Mouse (Mus musculus): ENCODE measurements around the gene Lrfn1. TPM values are rescaled to one million over a fixed set of nuclear protein-coding genes. Genes with fewer than 3 reads are reported as not detected.

The Lrfn1 gene
- polyA plus RNA-seq, 1 experiment from 2014 or later, result 9.2 TPM

DNA sequence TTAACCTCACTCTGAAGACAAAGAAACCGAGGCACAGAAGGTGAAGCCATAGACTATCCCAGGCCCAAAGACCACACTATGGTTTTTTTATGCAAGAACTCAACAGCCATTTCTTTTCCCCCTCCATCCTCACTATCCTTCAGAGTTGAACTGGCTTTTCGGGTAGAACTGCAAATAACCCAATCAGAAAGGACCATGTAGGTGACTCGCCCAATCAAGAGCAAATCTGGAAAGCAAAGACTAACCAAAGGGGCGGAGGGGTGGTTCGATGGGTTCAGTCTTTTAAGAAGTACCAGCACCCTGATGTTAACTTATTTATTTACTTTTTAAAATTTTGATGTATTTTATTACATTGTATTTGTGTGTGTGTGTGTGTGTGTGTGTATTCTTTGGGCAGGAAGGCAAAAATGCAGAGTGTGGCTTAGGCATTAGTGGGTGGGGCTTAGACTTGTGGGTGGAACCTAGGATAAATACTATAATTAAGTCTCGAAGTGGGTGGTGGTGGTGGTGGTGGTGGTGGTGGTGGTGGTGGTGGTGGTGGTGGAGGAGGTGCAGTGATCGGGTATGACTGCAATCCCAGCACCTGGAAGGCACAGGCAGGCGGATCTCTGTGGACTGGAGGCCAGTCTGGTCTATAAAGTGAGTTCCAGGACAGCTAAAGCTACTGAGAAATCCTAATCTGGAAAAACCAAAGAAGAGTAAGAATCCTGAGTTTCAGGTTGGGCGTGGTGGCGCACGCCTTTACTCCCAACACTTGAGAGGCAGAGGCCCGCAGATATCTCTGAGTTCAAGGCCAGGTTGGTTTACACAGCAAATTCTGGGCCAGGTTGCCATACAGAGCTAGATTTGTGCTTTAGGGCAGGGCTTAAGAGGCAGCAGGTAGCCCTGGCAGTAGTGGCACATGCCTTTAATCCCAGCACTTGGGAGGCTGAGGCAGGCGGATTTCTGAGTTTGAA is 3.6 kb upstream of the Lrfn1 start:
- H3K4me3 ChIP-seq, result no peak overlapping the region
- H3K9ac ChIP-seq (replicated peaks), result no peak overlapping the region
- no peaks in the 10 kb centered on the region for H3K36me3 ChIP-seq
- peaks cover 15% of the 10 kb centered on the region for H3K27me3 ChIP-seq
- H3K27ac ChIP-seq (replicated peaks), result no peak overlapping the region
- peaks cover 21% of the 10 kb centered on the region for H3K4me1 ChIP-seq
- 75% methylated on average over 12 of the region's 13 CpGs for WGBS
- H3K9me3 ChIP-seq, result no peaks in the 10 kb centered on the region
- H3K4me2 ChIP-seq (replicated peaks), result no peak overlapping the region
- ATAC-seq (ENCODE audit: low FRiP score, low read depth), result no peak

DNA sequence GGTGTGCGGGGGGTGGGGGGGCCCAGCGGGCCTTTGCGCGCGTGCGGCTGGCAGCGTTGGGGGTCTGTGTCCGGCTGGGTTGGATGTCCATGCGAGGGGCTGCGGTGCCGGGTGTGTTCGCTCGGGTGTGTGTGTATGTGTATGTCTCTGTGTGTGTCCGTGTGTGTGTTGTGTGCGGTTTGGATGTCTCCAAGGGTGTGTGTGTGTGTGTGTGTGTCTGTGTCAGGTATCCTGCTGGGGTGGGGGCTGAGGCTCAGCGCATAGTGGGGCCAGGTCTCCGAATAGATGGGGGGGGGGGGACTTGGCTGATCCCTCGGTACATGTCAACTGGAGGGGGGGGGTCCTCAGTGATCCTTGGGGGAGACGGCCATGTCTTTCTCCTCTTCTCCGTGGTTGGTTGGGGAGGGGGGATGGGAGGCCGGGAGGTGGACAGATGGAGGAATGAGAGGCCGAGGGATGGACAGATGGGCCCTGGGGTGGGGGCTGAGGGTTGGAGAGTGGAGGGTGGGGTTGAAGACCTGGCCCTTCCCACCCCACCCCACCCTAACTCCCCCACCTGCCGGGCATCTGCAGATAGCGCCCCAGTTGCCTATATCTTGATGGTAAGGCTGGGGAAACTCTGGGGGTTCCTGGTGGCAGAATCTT is 703 bp downstream of the Lrfn1 start:
- peaks cover 18% of the 10 kb centered on the region for H3K4me1 ChIP-seq
- peak overlapping the region; percentile 90 for H3K4me2 ChIP-seq (replicated peaks)
- H3K36me3 ChIP-seq, result peaks cover 15% of the 10 kb centered on the region; the same call in 1 of the 2 replicates
- H3K9ac ChIP-seq (replicated peaks), result peak overlapping the region; percentile 94
- H3K9me3 ChIP-seq, result no peaks in the 10 kb centered on the region
- 6% methylated on average over 15 of the region's 24 CpGs for WGBS
- peak; percentile 48 for ATAC-seq (ENCODE audit: low FRiP score, low read depth)
- H3K4me3 ChIP-seq, result peak overlapping the region; percentile 88
- no peaks in the 10 kb centered on the region for H3K27me3 ChIP-seq
- H3K27ac ChIP-seq (replicated peaks), result peak overlapping the region; percentile 63

DNA sequence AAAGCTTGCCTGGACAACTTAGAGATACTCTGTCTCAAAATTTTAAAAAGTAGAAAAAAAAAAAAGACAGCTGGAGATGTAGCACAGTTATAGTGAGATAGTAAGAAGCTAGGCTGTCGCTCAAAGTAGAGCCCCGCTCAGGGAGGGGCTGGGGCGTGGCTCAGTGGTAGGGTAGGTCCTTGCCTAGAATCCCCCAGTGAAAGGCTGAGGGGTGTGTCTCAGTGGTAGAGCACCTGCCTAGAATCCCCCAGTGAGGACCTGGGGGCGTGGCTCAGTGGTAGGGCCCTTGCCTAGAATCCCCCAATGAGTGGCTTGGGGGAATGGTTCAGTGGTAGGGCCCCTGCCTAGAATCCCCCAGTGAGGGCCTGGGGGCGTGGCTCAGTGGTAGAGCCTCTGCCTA is 8.6 kb downstream of the Lrfn1 start:
- no peak overlapping the region for H3K9ac ChIP-seq (replicated peaks)
- H3K4me3 ChIP-seq, result no peak overlapping the region
- peaks cover 60% of the 10 kb centered on the region for H3K36me3 ChIP-seq
- no peak overlapping the region for H3K27ac ChIP-seq (replicated peaks)
- 97% methylated on average over 4 of the region's 5 CpGs for WGBS
- peaks cover 7% of the 10 kb centered on the region; the same call in 1 of the 2 replicates for H3K27me3 ChIP-seq
- 0 out of 2 replicates have a peak, but pooled peaks cover 7% of the 10 kb centered on the region for H3K4me1 ChIP-seq
- no peaks in the 10 kb centered on the region for H3K9me3 ChIP-seq
- no peak overlapping the region for H3K4me2 ChIP-seq (replicated peaks)
- ATAC-seq (ENCODE audit: low FRiP score, low read depth), result no peak

DNA sequence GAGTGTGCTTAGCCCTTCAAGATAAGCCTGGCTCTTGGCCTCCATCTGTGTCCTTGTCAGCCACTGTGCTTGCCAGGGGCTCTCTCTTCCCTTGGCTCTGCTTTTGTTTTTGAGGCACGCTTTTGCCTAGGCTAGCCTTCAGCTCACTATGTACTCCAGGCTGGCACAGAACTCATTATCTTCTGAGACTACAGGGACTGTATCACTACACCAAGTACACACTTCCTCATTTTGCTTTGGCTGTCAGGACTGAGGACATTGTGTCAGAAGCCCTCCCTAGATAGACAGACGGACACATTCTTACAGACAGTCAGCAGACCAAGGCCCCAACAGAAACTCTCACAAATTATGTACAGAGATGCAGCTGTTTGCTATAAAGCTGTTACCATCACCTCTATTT is 11.0 kb downstream of the Lrfn1 start:
- Histone ChIP-seq H3K27me3 (peaks cover 31% of the 10 kb centered on the region), H3K36me3 (peaks cover 56% of the 10 kb centered on the region), H3K4me1 (peaks cover 20% of the 10 kb centered on the region), H3K27ac (replicated peaks) (no peak overlapping the region), H3K9ac (replicated peaks) (no peak overlapping the region), H3K9me3 (no peaks in the 10 kb centered on the region), H3K4me3 (no peak overlapping the region), H3K4me2 (replicated peaks) (no peak overlapping the region)
- ATAC-seq (ENCODE audit: low FRiP score, low read depth), result no peak
- WGBS, result 96% methylated on average over 2 of the region's 2 CpGs

DNA sequence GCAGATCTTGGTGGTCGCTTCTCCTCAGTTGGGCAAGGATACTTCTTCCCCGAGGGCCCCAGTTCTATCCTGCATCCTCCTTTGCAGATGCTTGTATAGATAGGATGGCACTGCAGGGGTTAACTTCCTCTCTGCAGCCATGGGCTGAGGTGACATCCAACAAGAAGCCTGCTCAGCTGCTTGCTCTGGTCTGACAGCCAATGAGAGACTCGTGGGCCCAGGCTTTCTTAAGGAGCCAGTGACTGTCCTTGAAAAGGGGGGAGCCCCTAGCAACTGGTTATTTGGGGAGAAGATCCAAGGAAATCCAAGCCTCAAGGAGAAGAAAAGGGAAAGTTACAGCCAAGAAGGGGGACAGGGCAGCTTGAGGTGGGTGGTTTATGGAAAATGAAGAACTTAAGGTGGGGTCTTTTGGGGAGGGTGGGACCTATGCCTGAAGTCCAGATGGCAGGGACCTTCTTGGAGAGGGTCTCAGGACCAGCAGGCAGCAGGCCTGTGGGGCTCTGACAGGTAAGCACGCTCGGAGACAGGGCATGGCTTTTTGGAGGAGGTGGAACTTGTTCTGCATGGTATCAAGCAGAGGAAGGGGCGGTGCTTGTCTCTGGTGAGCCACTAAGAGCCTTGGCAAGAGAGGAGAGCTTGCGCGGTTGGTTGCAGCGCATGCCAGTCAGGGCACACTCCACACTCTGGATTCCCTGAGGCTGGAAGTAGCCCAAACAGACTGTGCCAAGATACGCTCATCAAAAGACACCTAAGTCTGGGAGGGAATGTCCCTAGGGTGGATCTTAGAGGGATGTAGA is 12.8 kb downstream of the Lrfn1 start:
- H3K36me3 ChIP-seq, result peaks cover 37% of the 10 kb centered on the region
- H3K9ac ChIP-seq (replicated peaks), result no peak overlapping the region
- no peak overlapping the region for H3K27ac ChIP-seq (replicated peaks)
- peaks cover 42% of the 10 kb centered on the region for H3K27me3 ChIP-seq
- peak overlapping the region; percentile 19; the same call in 1 of the 2 replicates for H3K4me2 ChIP-seq (replicated peaks)
- no peaks in the 10 kb centered on the region for H3K9me3 ChIP-seq
- peaks cover 20% of the 10 kb centered on the region for H3K4me1 ChIP-seq
- WGBS, result 74% methylated on average over 9 of the region's 10 CpGs
- ATAC-seq (ENCODE audit: low FRiP score, low read depth), result 0 out of 2 replicates have a peak, but pooled peaks have one; percentile 10
- peak overlapping the region; percentile 14; the same call in 1 of the 2 replicates for H3K4me3 ChIP-seq

DNA sequence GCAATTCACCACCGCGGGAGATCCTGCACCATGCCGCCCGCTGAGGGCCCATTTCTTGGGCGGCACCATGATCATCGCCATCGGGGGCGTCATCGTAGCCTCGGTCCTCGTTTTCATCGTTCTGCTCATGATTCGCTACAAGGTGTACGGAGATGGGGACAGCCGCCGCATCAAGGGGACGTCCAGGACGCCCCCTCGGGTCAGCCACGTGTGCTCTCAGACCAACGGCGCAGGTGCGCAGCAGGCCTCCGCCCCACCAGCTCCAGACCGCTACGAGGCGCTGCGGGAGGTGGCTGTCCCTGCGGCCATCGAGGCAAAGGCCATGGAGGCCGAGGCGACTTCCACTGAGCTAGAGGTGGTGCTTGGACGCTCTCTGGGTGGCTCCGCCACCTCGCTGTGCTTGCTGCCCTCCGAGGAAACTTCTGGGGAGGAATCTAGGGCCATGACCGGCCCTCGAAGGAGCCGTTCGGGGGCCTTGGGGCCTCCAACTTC is 15.0 kb downstream of the Lrfn1 start:
- H3K27me3 ChIP-seq, result peaks cover 42% of the 10 kb centered on the region
- peaks cover 18% of the 10 kb centered on the region for H3K36me3 ChIP-seq
- 13% methylated on average over 40 of the region's 40 CpGs for whole genome bisulfite sequencing
- peak overlapping the region; percentile 54 for H3K9ac ChIP-seq (replicated peaks)
- ATAC-seq (ENCODE audit: low FRiP score, low read depth), result peak; percentile 16; the same call in 1 of the 2 replicates
- H3K4me2 ChIP-seq (replicated peaks), result peak overlapping the region; percentile 62
- peaks cover 20% of the 10 kb centered on the region for H3K4me1 ChIP-seq
- H3K27ac ChIP-seq (replicated peaks), result no peak overlapping the region
- no peaks in the 10 kb centered on the region for H3K9me3 ChIP-seq
- peak overlapping the region; percentile 44 for H3K4me3 ChIP-seq

DNA sequence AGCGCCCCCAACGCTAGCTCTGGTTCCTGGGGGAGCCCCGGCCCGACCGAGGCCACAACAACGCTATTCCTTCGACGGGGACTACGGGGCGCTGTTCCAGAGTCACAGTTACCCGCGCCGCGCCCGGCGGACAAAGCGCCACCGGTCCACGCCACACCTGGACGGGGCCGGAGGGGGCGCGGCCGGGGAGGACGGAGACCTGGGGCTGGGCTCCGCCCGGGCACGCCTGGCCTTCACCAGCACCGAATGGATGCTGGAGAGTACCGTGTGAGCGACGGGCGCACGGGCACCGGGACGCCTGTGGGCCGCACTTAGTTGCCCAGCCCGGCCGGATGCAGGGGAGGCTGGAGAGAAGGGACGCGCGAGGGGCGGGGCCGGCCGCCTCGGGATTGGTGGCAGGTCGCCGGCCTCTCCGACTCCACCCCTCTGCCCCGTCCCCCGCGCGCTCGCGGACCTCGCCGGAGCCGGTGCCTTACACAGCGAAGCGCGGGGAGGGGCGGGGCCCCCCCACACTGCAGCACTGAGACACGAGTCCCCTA is 15.5 kb downstream of the Lrfn1 start:
- H3K9ac ChIP-seq (replicated peaks), result peak overlapping the region; percentile 54
- 2% methylated on average over 63 of the region's 63 CpGs for WGBS
- no peak overlapping the region for H3K27ac ChIP-seq (replicated peaks)

DNA sequence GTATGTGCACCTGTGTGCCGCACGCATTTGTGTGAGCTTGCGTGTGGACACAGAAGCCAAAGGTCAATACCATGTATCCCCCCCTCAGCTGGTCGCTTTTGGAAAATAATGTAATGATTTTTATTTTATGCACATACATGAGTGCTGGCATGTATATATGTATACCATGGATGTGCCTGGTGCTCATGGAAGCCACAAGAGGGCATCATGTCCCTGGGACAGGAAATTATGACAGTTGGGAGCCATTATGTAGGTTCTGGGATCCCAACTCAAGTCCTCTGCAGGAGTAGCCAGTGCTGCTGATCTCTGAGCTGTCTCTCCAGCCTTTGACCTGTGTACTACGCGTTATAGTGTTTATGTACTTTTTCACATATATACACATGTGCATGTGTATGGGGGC is 24.4 kb downstream of the Lrfn1 start:
- Histone ChIP-seq H3K4me2 (replicated peaks) (no peak overlapping the region), H3K27ac (replicated peaks) (no peak overlapping the region), H3K36me3 (no peaks in the 10 kb centered on the region), H3K9ac (replicated peaks) (no peak overlapping the region), H3K27me3 (peaks cover 6% of the 10 kb centered on the region), H3K9me3 (no peaks in the 10 kb centered on the region), H3K4me3 (no peak overlapping the region), H3K4me1 (peaks cover 3% of the 10 kb centered on the region; the same call in 1 of the 2 replicates)
- ATAC-seq (ENCODE audit: low FRiP score, low read depth), result no peak
- WGBS, result 89% methylated on average over 6 of the region's 6 CpGs

More for the DNA sequence above, 15.5 kb downstream of the Lrfn1 start:
- peak; percentile 81 for ATAC-seq (ENCODE audit: low FRiP score, low read depth)
- H3K36me3 ChIP-seq, result peaks cover 13% of the 10 kb centered on the region
- peaks cover 42% of the 10 kb centered on the region for H3K27me3 ChIP-seq
- no peaks in the 10 kb centered on the region for H3K9me3 ChIP-seq
- peak overlapping the region; percentile 44 for H3K4me3 ChIP-seq
- peak overlapping the region; percentile 62 for H3K4me2 ChIP-seq (replicated peaks)
- H3K4me1 ChIP-seq, result peaks cover 19% of the 10 kb centered on the region

DNA sequence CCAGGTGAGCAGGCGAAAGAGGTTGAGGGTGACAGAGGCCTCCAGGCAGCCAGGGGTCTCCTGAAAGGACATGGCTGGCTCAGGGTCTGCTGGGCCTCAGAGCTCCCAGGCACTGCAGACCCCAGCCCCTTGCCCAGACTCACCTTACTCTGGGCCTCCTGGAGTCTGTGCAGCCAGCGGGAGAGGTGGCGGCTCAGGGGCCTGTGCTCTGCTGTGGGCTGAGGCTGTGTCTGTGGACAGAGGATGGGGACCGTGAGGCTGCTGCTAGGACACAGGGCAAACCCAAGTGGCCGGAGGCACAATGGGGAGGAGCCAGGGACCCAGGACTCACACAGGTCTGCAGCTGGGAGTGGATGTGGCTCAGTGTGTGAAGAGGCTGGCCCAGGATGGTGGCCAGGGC is 25.6 kb downstream of the Lrfn1 start:
- no peak overlapping the region for H3K4me3 ChIP-seq
- no peaks in the 10 kb centered on the region for H3K9me3 ChIP-seq
- no peak for ATAC-seq (ENCODE audit: low FRiP score, low read depth)
- H3K36me3 ChIP-seq, result no peaks in the 10 kb centered on the region
- H3K4me2 ChIP-seq (replicated peaks), result no peak overlapping the region
- H3K4me1 ChIP-seq, result peaks cover 3% of the 10 kb centered on the region; the same call in 1 of the 2 replicates
- WGBS, result 79% methylated on average over 5 of the region's 5 CpGs
- H3K27ac ChIP-seq (replicated peaks), result no peak overlapping the region
- H3K9ac ChIP-seq (replicated peaks), result no peak overlapping the region
- peaks cover 11% of the 10 kb centered on the region for H3K27me3 ChIP-seq

DNA sequence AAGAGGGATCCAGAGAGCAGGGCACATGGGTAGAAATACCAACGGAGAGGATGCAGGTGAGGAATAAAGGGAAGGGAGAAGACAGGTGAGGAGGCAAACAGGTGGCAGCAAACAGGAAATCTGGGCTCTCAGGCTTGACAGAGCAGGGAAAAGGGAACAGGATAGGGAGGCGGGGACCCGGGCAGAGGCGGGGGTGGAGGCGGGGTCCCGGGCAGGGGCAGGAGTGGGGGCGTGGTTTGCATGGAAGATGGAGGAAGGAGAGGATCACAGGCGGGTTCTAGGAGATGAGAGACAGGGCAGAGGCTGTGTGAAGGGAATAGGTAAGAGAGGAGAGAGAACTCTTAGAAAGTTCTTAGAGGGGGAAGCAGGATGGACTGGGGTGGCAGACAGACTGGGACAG is 27.1 kb downstream of the Lrfn1 start:
- 9% methylated on average over 7 of the region's 8 CpGs for WGBS
- ATAC-seq (ENCODE audit: low FRiP score, low read depth), result no peak
- peaks cover 7% of the 10 kb centered on the region for H3K27me3 ChIP-seq

DNA sequence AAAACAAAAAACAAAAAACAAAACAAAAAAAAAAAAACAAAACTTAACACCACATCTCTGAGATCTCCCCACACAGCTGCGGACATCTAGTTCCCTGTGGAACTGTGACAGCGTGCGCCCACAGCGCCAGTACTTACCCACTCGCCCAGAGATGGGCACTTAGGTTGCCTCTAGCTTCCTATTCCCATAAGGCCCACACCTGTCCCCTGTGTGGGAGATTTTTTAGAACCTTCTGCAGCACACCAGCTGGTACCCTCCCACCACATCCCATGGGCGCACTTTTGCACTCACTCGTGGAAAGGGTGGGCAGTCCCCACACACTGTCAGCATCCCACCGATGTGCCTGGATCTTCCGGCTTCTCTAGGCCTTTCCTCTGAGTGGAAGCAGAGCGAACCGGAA is 31.1 kb downstream of the Lrfn1 start:
- H3K4me3 ChIP-seq, result no peak overlapping the region
- WGBS, result 90% methylated on average over 11 of the region's 11 CpGs
- no peaks in the 10 kb centered on the region for H3K36me3 ChIP-seq
- H3K4me2 ChIP-seq (replicated peaks), result no peak overlapping the region
- H3K27ac ChIP-seq (replicated peaks), result no peak overlapping the region
- no peak overlapping the region for H3K9ac ChIP-seq (replicated peaks)
- H3K27me3 ChIP-seq, result peaks cover 22% of the 10 kb centered on the region
- no peak for ATAC-seq (ENCODE audit: low FRiP score, low read depth)
- no peaks in the 10 kb centered on the region for H3K9me3 ChIP-seq
- peaks cover 4% of the 10 kb centered on the region for H3K4me1 ChIP-seq

More for the DNA sequence above, 27.1 kb downstream of the Lrfn1 start:
- no peak overlapping the region for H3K27ac ChIP-seq (replicated peaks)
- no peak overlapping the region for H3K9ac ChIP-seq (replicated peaks)
- H3K36me3 ChIP-seq, result no peaks in the 10 kb centered on the region
- no peak overlapping the region for H3K4me2 ChIP-seq (replicated peaks)
- peaks cover 3% of the 10 kb centered on the region; the same call in 1 of the 2 replicates for H3K4me1 ChIP-seq
- H3K9me3 ChIP-seq, result no peaks in the 10 kb centered on the region
- H3K4me3 ChIP-seq, result no peak overlapping the region

Measured in midbrain, embryonic 12.5 days (tissue).